Mouse (Mus musculus) lung, postnatal 0 days (tissue): ENCODE results near the gene Podn. TPM values are rescaled to one million over a fixed set of nuclear protein-coding genes. Genes with fewer than 3 reads are reported as not detected.

Experiments
- ATAC-seq: fragments of 200-750 bp; cut with Nextera tagmentation; 2 replicates; pipeline ENCODE4 v1.8.0; 2017; ENCODE audit warnings: moderate library complexity
- DNase-seq: peaks from one replicate; pipeline ENCODE4 v3.0.0-alpha.2; 2016; ENCODE audit warnings: low spot score
- H3K27ac ChIP-seq: fragments of 300-500 bp; sonication (generic); 2 replicates; pipeline ENCODE4 v1.5.1; 2014; ENCODE audit warnings: antibody characterized with exemption, mild to moderate bottlenecking, low read length, mixed read lengths
- H3K27me3 ChIP-seq: fragments of 300-500 bp; sonication (generic); replicated peaks from 2 replicates; pipeline ENCODE4 v1.6.1; 2014; ENCODE audit warnings: low read length, mixed read lengths; ENCODE audit not compliant: insufficient read depth
- H3K36me3 ChIP-seq: fragments of 300-500 bp; sonication (generic); 2 replicates; pipeline ENCODE4 v1.6.1; 2014; ENCODE audit warnings: low read length, mixed read lengths; ENCODE audit not compliant: insufficient read depth
- H3K4me1 ChIP-seq: fragments of 300-500 bp; sonication (generic); 2 replicates; pipeline ENCODE4 v1.6.1; 2014; ENCODE audit warnings: antibody characterized with exemption, low read depth, low read length, mixed read lengths; ENCODE audit not compliant: insufficient read depth
- H3K4me2 ChIP-seq: fragments of 300-500 bp; sonication (generic); replicated peaks from 2 replicates; pipeline ENCODE4 v1.6.1; 2014; ENCODE audit warnings: low read depth, mild to moderate bottlenecking, low read length, moderate library complexity, mixed read lengths
- H3K4me3 ChIP-seq: fragments of 300-500 bp; sonication (generic); 2 replicates; pipeline ENCODE4 v1.5.1; 2014; ENCODE audit warnings: low read depth, low read length
- H3K9ac ChIP-seq: fragments of 300-500 bp; sonication (generic); replicated peaks from 2 replicates; pipeline ENCODE4 v1.6.1; 2014; ENCODE audit warnings: low read depth, mild to moderate bottlenecking
- H3K9me3 ChIP-seq: fragments of 300-500 bp; sonication (generic); 2 replicates; pipeline ENCODE4 v1.6.1; 2016; ENCODE audit warnings: low read length, mixed read lengths
- CTCF ChIP-seq: IDR thresholded peaks from 2 replicates; pipeline ENCODE4 v1.5.1; 2016; ENCODE audit warnings: antibody characterized with exemption, mild to moderate bottlenecking
- EP300 ChIP-seq: IDR thresholded peaks from 2 replicates; pipeline ENCODE4 v1.6.1; 2016; ENCODE audit warnings: antibody characterized with exemption, mild to moderate bottlenecking, control low read depth
- WGBS: fragments of 180-500 bp; shearing (Covaris S2); extraction: QIAGEN DNeasy Blood & Tissue Kit; methylation state at CpG from one replicate; pipeline ENCODE4 v1.1.7; 2014; 5-methylcytosine and 5-hydroxymethylcytosine counted together
- polyA plus RNA-seq: library from polyadenylated mRNA; unstranded; fragments of >200 nt; fragmentation: Nextera tagmentation; extraction: Ambion mirVana; gene quantifications from 2 replicates; pipeline ENCODE4 v1.2.1, GENCODE M21; 2015

The Podn gene
- polyA plus RNA-seq, 1 experiment from 2014 or later = 2.8 TPM

DNA sequence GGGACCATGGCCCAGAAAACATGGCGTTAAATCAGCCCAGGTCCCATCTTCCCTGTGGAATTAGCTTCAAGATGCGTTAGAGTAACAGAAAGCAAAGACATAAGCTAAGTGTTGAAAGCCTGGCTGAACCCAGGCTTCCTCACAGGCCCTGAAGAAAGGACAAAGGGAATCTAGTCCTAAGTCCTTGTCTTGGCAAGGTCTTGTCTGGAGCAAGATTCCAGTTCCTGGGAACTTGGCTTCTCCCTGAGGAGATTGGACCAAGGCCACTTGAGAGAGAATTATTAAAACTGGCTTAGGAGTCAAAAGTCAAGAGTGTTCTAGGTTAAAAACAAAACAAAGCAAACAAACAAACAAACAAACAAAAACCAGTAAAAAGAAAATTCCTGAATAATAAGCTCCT, 32.1 kb upstream of the Podn start:
- ATAC-seq = no peak
- Histone ChIP-seq H3K4me1 (no peaks in the 10 kb centered on the region), H3K4me3 (no peak overlapping the region), H3K27me3 (no peaks in the 10 kb centered on the region), H3K9me3 (no peaks in the 10 kb centered on the region), H3K27ac (no peak overlapping the region), H3K4me2 (no peak overlapping the region), H3K9ac (no peak overlapping the region), H3K36me3 (no peaks in the 10 kb centered on the region)
- DNase-seq = no peak
- TF ChIP-seq CTCF = no peak
- TF ChIP-seq EP300 = no peak
- 91% methylated on average over 2 of the region's 2 CpGs for WGBS

DNA sequence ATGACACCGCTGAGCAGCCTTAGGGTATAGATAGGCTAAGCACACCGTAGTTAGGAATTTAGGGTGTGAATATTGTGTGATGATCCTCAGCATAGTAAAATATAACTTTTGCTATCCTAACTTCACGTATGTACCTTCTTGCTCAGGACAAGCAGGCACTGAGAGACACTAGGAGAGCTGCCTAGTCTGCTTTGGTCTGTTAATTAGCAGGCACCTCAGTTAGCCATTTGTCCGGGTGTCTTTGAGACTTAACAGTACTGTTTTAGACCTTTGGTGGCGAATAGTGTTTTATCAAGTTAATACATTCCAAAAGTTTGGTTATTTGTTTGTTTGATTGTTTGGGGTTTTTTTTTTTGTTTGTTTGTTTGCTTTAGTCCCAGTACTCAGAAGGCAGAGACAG, 31.3 kb upstream of the Podn start:
- no peaks in the 10 kb centered on the region for H3K27me3 ChIP-seq
- no peak overlapping the region for H3K27ac ChIP-seq
- DNase-seq = no peak
- H3K9ac ChIP-seq = no peak overlapping the region
- no peaks in the 10 kb centered on the region for H3K4me1 ChIP-seq
- no peaks in the 10 kb centered on the region for H3K36me3 ChIP-seq
- no peak overlapping the region for H3K4me3 ChIP-seq
- WGBS = 87% methylated on average over 5 of the region's 5 CpGs
- no peaks in the 10 kb centered on the region for H3K9me3 ChIP-seq
- TF ChIP-seq CTCF = no peak
- TF ChIP-seq EP300 = no peak
- ATAC-seq = no peak
- H3K4me2 ChIP-seq = no peak overlapping the region

DNA sequence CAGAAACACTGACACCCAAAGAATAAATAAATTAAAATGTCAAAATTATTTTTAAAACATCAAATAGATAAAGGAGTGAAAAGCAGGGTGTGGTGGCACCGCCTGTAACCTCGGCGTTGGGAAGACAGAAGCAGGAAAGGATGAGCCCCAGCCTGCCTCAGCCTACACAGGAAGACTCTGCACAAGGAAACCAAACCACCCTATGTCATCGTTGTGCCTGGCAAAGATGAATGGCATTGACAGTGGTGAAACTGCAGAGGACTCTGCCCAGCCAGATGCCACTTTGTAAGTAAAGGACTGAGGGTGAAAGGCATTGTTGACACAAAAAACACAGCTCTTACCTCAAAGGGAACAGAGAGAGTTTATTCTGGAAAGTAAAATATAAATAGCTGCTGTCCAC, 30.0 kb upstream of the Podn start:
- DNase-seq (no peak), ATAC-seq (no peak)
- Histone ChIP-seq H3K36me3 (no peaks in the 10 kb centered on the region), H3K4me2 (no peak overlapping the region), H3K9me3 (no peaks in the 10 kb centered on the region), H3K27ac (no peak overlapping the region), H3K4me3 (no peak overlapping the region), H3K27me3 (no peaks in the 10 kb centered on the region), H3K9ac (no peak overlapping the region), H3K4me1 (no peaks in the 10 kb centered on the region)
- WGBS = 77% methylated on average over 4 of the region's 4 CpGs
- TF ChIP-seq CTCF = no peak
- TF ChIP-seq EP300 = no peak

DNA sequence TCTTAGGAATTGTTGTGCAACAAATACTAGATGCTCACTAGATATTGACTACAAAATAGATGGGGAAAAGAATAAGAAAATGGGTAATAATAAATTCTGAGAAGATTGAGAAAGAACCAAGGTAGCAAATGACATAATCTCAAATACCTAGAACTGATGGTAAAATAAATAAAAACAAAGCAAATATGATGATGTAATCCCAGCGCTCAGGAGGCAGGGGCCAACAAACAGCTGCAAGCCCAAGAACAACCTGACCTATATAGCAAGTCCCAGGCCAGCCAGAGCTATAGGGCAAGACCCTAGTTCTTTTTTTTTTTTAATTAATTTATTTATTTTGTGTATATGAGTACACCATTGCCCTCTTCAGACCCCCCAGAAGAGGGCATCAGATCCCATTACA, 27.9 kb upstream of the Podn start:
- Histone ChIP-seq H3K36me3 (no peaks in the 10 kb centered on the region), H3K9ac (no peak overlapping the region), H3K27me3 (no peaks in the 10 kb centered on the region), H3K27ac (no peak overlapping the region), H3K4me3 (no peak overlapping the region), H3K4me2 (no peak overlapping the region), H3K4me1 (no peaks in the 10 kb centered on the region), H3K9me3 (no peaks in the 10 kb centered on the region)
- DNase-seq (no peak), ATAC-seq (no peak)
- 88% methylated on average over 1 of the region's 1 CpGs for WGBS
- TF ChIP-seq CTCF = no peak
- no peak for TF ChIP-seq EP300

DNA sequence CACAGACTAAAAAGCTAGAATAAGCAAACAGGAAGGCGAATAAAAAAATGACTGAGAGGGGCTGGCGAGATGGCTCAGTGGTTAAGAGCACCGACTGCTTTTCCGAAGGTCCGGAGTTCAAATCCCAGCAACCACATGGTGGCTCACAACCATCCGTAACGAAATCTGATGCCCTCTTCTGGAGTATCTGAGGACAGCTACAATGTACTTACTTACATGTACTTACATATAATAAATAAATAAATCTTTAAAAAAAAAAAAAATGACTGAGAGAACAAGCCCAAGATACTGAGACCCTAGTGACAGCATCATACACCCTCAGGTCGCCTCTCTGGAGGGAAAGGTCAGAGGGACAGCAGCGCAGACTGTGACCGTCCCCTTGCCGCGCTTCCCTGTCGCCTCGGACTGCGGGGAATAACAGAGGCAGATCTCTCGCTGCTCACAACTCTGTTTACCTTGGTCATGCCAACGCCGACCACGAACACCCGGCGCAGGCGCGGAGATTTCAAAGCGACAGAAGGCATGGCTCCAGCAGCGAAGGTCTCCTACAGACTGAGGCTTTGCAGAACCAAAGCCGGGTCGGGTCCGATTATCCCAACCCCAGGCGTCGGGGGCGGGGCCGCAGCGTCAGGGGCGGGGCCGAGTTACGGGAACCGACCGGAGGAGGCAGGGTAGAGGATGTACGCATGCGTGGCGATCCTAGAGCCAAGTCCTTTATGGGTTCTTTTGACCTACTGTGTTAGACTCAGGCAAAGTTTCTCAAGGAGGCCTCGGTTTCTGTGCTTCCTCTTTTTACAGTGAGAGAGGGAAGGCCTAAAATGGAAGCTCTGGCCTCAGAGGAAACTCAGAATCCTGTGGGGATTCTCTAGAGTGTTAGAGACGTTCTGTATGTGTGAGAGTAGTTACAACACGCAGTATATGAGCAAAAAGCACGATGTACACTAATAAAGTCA, 22.0 kb upstream of the Podn start:
- H3K4me2 ChIP-seq = peak overlapping the region; percentile 62
- peak overlapping the region; percentile 49 for H3K9ac ChIP-seq
- peak overlapping the region; percentile 59 for H3K4me3 ChIP-seq
- H3K4me1 ChIP-seq = no peaks in the 10 kb centered on the region
- 12% methylated on average over 43 of the region's 45 CpGs for WGBS
- peak; percentile 96 for DNase-seq
- H3K27me3 ChIP-seq = no peaks in the 10 kb centered on the region
- no peaks in the 10 kb centered on the region for H3K9me3 ChIP-seq
- H3K27ac ChIP-seq = peak overlapping the region; percentile 75
- no peaks in the 10 kb centered on the region for H3K36me3 ChIP-seq
- ATAC-seq = peak; percentile 96
- no peak for TF ChIP-seq EP300
- no peak; the same call in 1 of the 2 replicates for TF ChIP-seq CTCF

DNA sequence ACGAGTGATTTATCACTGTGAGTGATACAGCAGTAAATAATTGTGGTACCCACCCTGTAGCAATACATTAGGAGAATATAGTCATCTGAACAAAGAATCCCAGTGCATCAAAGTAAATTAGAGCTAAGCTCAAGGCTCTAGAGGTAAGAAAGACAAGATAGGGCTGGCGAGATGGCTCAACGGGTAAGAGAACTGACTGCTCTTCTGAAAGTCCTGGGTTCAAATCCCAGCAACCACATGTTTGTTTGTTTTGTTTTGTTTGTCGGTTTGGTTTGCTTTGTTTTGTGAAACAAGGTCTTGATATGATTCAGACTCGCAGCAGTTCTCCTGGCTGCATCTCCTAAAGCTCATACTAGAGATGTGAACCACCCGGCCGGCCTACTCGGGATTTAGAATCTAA, 21.2 kb upstream of the Podn start:
- Histone ChIP-seq H3K9ac (no peak overlapping the region), H3K4me1 (no peaks in the 10 kb centered on the region), H3K27ac (no peak overlapping the region), H3K4me2 (peak overlapping the region; percentile 62; the same call in 1 of the 2 replicates), H3K27me3 (no peaks in the 10 kb centered on the region), H3K9me3 (no peaks in the 10 kb centered on the region), H3K36me3 (no peaks in the 10 kb centered on the region), H3K4me3 (0 out of 2 replicates have a peak overlapping the region, but pooled peaks have one; percentile 59)
- no peak for TF ChIP-seq EP300
- no peak for TF ChIP-seq CTCF
- no peak for ATAC-seq
- DNase-seq = no peak
- WGBS = 86% methylated on average over 8 of the region's 8 CpGs
